Mouse (Mus musculus): ENCODE measurements around the gene Prep. TPM values are rescaled to one million over a fixed set of nuclear protein-coding genes. Genes with fewer than 3 reads are reported as not detected.

The Prep gene
- 19.8 and 21.6 TPM in 2 replicates for polyA plus RNA-seq (2015; fragmentation: Nextera tagmentation; extraction: Ambion mirVana)

DNA sequence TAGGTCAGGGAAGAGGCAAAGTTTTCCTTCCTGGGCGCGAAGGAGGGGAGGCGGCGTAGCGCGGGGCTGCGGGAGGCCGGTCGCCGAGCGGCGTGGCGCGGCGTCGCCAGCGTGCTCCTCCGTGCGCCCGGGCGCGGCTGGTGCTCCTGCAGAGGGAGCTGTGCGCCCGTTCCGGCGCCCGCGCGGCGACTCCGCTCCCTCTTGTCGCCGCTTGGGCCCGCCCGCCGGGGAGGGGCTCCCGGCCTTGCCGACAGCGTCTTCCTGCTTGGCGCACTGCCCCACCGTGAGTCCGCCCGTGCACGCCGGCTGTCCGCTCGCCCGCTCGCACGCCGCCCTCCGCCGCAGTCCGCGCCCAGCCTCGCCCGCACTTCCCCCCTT, at the start of gene Prep:
Gene Prep, plus strand, starts transcription at position 273 of the 378 bp plus-strand sequence.
- Histone ChIP-seq H3K4me3 (peak within 1 kb of the TSS; percentile 99), H3K27ac (peak within 1 kb of the TSS; percentile 85), H3K4me2 (peak within 1 kb of the TSS; percentile 76), H3K27me3 (no peaks in the 10 kb centered on the region), H3K9me3 (no peaks in the 10 kb centered on the region), H3K9ac (peak within 1 kb of the TSS; percentile 91), H3K4me1 (peaks cover 14% of the 10 kb centered on the region; the same call in 1 of the 2 replicates), H3K36me3 (no peaks in the 10 kb centered on the region)
- under 1% methylated on average over 51 of the region's 57 CpGs for WGBS
- ATAC-seq (ENCODE audit: insufficient number of reproducible peaks, low FRiP score, low TSS enrichment, low read depth): peak; percentile 86

DNA sequence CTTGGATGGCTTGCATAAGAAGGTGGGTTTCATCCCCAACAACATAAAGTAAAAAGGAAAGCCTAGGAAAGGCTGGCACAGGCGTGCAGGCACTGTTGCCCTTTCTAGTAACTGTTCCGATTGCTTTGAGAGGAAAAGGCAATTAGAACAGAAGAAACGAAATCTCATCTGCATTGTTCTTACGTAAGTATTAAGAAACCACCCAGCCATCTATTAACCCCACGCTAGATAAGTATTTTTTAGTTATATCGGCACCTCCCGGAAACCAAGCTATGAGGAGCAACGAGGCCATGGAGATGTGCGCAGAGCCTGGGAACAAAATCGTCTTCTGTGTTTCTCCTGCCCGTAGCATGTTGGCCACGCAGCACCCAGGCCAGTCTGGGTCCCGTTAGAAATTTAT, 49.7 kb upstream of the Prep start:
- Histone ChIP-seq H3K4me1 (no peaks in the 10 kb centered on the region), H3K27ac (no peak overlapping the region), H3K9ac (no peak overlapping the region), H3K9me3 (no peaks in the 10 kb centered on the region), H3K4me2 (no peak overlapping the region), H3K27me3 (no peaks in the 10 kb centered on the region), H3K4me3 (no peak overlapping the region), H3K36me3 (no peaks in the 10 kb centered on the region)
- 81% methylated on average over 13 of the region's 13 CpGs for WGBS
- no peak for ATAC-seq (ENCODE audit: insufficient number of reproducible peaks, low FRiP score, low TSS enrichment, low read depth)

DNA sequence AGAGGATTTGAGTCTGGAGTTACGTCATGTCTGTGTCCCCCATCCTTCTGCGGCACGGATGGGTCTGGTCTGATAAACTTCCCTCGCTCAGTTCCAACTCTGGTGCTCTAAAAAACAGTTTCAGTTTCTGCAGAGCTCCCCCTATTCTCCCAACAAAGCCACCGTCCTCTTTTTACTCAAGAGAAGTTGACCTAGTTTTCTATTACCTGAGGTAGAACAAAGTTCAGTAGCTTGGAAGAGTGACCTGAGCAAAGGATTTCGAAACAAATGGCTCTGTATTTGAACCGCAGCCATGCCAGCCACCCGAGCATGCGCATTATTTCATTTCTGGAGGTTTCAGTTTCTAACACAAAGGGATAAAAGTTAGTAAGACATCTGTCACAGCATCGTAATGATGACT, 49.2 kb upstream of the Prep start:
- H3K9me3 ChIP-seq: no peaks in the 10 kb centered on the region
- no peak for ATAC-seq (ENCODE audit: insufficient number of reproducible peaks, low FRiP score, low TSS enrichment, low read depth)
- H3K27me3 ChIP-seq: no peaks in the 10 kb centered on the region
- H3K9ac ChIP-seq: no peak overlapping the region
- no peaks in the 10 kb centered on the region for H3K36me3 ChIP-seq
- H3K27ac ChIP-seq: no peak overlapping the region
- H3K4me2 ChIP-seq: no peak overlapping the region
- H3K4me3 ChIP-seq: no peak overlapping the region
- WGBS: 78% methylated on average over 10 of the region's 10 CpGs
- H3K4me1 ChIP-seq: no peaks in the 10 kb centered on the region

DNA sequence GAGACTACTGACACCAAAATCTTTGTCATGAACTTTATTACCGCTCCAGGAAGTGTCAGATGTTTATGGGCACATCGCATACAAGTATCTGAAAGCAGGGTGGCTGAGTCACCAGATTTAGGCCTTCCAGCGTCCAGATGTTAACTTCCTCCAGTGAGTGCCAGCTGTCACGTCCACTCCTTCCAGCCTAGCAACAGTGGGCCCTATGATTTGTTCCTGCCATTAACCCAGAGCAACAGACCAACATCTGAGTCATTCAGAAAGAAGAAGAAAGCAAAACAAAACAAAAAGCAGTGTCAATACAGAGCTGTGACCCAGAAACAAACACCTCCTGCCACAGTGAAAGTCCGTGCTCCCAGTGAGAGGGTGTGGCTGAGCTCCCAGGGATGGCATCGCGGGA, 47.6 kb upstream of the Prep start:
- ATAC-seq (ENCODE audit: insufficient number of reproducible peaks, low FRiP score, low TSS enrichment, low read depth): no peak
- no peaks in the 10 kb centered on the region for H3K36me3 ChIP-seq

DNA sequence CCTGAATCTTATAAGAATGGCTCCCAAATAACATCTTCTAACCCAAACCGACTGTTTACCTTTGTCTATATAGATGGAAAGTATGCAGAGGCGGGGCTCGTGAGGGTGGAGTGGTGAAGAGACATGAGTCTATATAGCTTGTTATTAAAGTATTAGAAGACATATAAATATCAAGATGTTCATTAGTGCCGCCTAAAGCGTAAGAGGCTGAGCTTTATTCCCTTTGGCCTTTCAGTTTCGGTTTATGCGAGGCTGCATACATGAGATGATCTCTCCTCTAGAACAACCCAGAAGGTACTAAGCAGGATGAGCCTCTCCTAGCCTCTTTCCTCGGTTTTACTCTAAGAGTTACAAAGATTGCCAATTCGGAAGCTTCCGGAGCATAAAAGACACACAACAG, 47.2 kb upstream of the Prep start:
- Histone ChIP-seq H3K9me3 (no peaks in the 10 kb centered on the region), H3K4me3 (no peak overlapping the region), H3K27ac (no peak overlapping the region), H3K4me1 (no peaks in the 10 kb centered on the region), H3K4me2 (no peak overlapping the region), H3K36me3 (no peaks in the 10 kb centered on the region), H3K9ac (no peak overlapping the region), H3K27me3 (no peaks in the 10 kb centered on the region)
- ATAC-seq (ENCODE audit: insufficient number of reproducible peaks, low FRiP score, low TSS enrichment, low read depth): no peak
- 86% methylated on average over 10 of the region's 10 CpGs for WGBS

More for the DNA sequence above, 47.6 kb upstream of the Prep start:
- Histone ChIP-seq H3K4me2 (no peak overlapping the region), H3K27ac (no peak overlapping the region), H3K4me1 (no peaks in the 10 kb centered on the region), H3K9ac (no peak overlapping the region), H3K27me3 (no peaks in the 10 kb centered on the region), H3K4me3 (no peak overlapping the region), H3K9me3 (no peaks in the 10 kb centered on the region)
- 44% methylated on average over 7 of the region's 7 CpGs for WGBS

DNA sequence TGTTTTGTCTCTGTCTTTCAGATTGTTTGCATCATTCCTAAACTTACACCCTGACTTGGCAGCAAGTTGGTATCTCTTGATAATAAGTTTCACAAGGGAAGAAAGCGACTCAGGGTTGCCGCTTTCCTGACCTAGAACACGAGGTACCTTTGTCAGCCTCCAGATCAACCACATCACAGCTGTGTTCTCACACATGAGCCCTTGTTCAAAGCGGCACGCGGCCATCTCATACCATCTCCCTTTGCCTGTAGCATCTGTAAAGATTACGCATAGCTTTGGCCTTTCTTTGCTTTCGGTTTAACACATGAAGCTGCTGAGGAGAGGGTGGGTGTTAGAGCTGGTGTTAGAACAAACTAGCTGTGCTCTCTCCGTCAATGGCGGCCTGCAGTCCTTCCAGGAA, 46.7 kb upstream of the Prep start:
- no peaks in the 10 kb centered on the region for H3K4me1 ChIP-seq
- H3K9ac ChIP-seq: no peak overlapping the region
- no peak overlapping the region for H3K4me2 ChIP-seq
- no peak overlapping the region for H3K4me3 ChIP-seq
- H3K27me3 ChIP-seq: no peaks in the 10 kb centered on the region
- ATAC-seq (ENCODE audit: insufficient number of reproducible peaks, low FRiP score, low TSS enrichment, low read depth): no peak
- no peaks in the 10 kb centered on the region for H3K9me3 ChIP-seq
- no peaks in the 10 kb centered on the region for H3K36me3 ChIP-seq
- WGBS: 83% methylated on average over 10 of the region's 10 CpGs
- H3K27ac ChIP-seq: no peak overlapping the region

DNA sequence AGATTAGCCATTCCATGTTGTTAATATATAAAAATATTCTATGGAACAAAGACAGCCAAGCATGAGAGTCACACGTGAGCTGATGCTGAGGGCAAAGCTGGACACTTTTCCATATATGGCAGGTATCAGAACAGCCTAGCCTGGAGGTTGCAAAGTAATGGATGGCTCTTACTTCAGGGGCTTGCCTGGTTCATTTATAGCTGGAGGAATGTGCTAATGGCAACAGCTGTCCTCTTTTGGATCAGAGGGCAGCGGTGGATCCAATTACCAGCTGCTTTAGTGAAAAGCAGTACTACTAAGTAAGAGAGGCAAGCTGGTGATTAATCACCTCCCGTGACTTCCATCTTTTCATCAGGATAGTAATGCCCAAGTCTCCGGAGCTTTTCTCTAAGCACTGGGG, 41.8 kb upstream of the Prep start:
- no peaks in the 10 kb centered on the region for H3K27me3 ChIP-seq
- no peaks in the 10 kb centered on the region for H3K9me3 ChIP-seq
- no peak overlapping the region for H3K4me3 ChIP-seq
- no peaks in the 10 kb centered on the region for H3K4me1 ChIP-seq
- no peaks in the 10 kb centered on the region for H3K36me3 ChIP-seq
- no peak overlapping the region for H3K4me2 ChIP-seq
- no peak overlapping the region for H3K27ac ChIP-seq
- no peak overlapping the region for H3K9ac ChIP-seq
- ATAC-seq (ENCODE audit: insufficient number of reproducible peaks, low FRiP score, low TSS enrichment, low read depth): no peak
- WGBS: 10% methylated on average over 4 of the region's 4 CpGs

DNA sequence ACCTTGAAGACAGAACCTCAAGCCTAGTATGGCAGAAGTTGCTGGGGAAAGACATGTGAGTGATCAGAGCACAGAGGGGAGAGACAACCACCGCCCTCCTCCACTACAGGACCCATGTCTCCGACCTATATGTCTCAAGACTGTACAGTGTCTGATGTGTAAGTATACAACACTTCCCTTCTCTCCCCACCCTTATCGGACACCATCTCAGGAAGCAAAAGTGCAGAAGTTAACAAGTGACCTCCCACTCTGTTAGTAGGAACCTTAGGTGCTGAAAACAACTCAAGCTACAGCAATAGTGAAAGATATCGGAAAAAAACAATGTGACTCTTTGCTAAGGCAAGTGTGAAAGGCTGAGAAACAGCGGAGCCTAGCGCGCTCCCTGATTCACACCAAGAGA, 40.1 kb upstream of the Prep start:
- H3K27me3 ChIP-seq: no peaks in the 10 kb centered on the region
- no peaks in the 10 kb centered on the region for H3K4me1 ChIP-seq
- WGBS: 92% methylated on average over 7 of the region's 7 CpGs
- H3K9ac ChIP-seq: no peak overlapping the region
- H3K9me3 ChIP-seq: no peaks in the 10 kb centered on the region
- H3K36me3 ChIP-seq: no peaks in the 10 kb centered on the region
- H3K4me2 ChIP-seq: no peak overlapping the region
- no peak overlapping the region for H3K4me3 ChIP-seq
- no peak for ATAC-seq (ENCODE audit: insufficient number of reproducible peaks, low FRiP score, low TSS enrichment, low read depth)
- no peak overlapping the region for H3K27ac ChIP-seq

DNA sequence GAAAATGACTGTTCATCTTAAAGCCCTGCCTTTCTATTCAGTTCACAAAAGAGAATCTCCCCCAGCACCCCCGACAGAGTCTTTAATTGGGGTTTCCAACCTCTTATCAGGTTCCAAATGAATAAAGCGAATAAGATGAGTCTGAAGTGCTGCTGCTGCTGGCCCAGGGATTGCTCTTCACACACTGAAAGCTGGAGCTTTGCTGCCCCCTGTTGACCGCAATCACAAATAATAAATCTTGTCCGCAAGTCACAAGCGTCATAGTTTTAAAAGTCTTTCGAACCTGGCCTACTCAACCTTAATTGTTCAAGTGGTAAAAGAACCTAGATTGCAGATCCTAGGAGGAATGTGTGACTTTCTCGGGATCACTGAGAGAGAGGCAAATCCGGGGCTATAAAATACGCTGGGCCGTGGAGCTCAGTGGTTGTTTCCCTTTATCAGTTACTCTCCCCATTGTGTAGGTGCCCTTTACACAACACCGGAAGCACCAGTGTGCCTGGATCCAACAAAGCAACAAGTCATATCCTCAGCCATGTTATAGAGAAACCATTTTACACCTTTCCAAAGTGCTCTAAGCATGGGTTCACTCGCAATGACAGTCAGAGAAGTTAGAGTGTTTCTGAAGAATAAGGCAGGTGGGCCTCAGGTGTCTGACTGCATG, 21.6 kb upstream of the Prep start:
- Histone ChIP-seq H3K27ac (no peak overlapping the region), H3K27me3 (peaks cover 5% of the 10 kb centered on the region), H3K36me3 (no peaks in the 10 kb centered on the region), H3K4me1 (no peaks in the 10 kb centered on the region), H3K4me2 (no peak overlapping the region), H3K9me3 (no peaks in the 10 kb centered on the region), H3K4me3 (no peak overlapping the region), H3K9ac (no peak overlapping the region)
- no peak for ATAC-seq (ENCODE audit: insufficient number of reproducible peaks, low FRiP score, low TSS enrichment, low read depth)
- WGBS: 28% methylated on average over 12 of the region's 12 CpGs

DNA sequence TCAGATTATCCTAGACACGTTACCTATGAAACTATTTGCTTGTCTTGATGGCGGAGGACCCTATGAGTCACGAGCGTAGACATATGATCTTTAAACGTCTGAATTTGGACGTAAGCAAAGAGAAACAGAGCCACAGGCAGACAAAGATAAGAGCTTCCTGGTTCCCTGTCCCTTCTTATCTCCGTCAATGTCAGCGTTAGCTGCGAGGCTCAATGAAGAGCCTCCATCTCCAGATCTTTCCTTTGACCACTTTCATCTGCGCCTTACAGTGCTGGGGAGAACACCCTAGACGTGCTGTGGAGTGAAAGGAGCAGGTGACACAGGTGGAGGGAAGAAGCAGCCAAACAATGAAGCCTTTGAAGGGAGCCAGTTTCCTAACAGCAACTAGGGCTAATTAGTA, 18.8 kb upstream of the Prep start:
- H3K36me3 ChIP-seq: no peaks in the 10 kb centered on the region
- no peaks in the 10 kb centered on the region for H3K4me1 ChIP-seq
- H3K9me3 ChIP-seq: no peaks in the 10 kb centered on the region
- peaks cover 5% of the 10 kb centered on the region for H3K27me3 ChIP-seq
- no peak overlapping the region for H3K27ac ChIP-seq
- no peak overlapping the region for H3K4me2 ChIP-seq
- 61% methylated on average over 11 of the region's 11 CpGs for WGBS
- H3K9ac ChIP-seq: no peak overlapping the region
- H3K4me3 ChIP-seq: no peak overlapping the region
- ATAC-seq (ENCODE audit: insufficient number of reproducible peaks, low FRiP score, low TSS enrichment, low read depth): no peak

DNA sequence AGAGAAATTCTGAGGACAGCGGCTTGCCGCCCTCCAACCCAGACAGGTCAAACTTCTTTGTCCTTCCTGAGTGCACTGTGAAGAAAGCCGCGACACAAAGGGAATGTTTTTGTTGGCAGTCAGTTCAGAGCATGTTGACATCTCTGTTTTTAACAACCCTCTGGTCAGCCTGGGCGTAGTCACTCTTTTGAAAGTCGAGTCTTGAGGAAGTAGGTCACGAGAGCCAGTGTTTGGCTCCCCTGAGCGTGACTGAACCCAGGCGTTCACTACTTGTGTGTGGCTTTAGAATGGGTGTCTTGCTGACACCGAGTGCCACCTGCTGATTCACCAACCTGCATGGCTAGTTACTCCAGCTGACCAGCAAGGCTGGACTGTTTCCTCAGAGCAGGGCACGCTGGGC, 18.4 kb upstream of the Prep start:
- H3K27ac ChIP-seq: no peak overlapping the region
- peaks cover 5% of the 10 kb centered on the region for H3K27me3 ChIP-seq
- no peaks in the 10 kb centered on the region for H3K9me3 ChIP-seq
- no peak overlapping the region for H3K4me3 ChIP-seq
- H3K36me3 ChIP-seq: no peaks in the 10 kb centered on the region
- H3K4me1 ChIP-seq: no peaks in the 10 kb centered on the region
- no peak overlapping the region for H3K9ac ChIP-seq
- WGBS: 38% methylated on average over 11 of the region's 11 CpGs
- H3K4me2 ChIP-seq: no peak overlapping the region
- ATAC-seq (ENCODE audit: insufficient number of reproducible peaks, low FRiP score, low TSS enrichment, low read depth): no peak

DNA sequence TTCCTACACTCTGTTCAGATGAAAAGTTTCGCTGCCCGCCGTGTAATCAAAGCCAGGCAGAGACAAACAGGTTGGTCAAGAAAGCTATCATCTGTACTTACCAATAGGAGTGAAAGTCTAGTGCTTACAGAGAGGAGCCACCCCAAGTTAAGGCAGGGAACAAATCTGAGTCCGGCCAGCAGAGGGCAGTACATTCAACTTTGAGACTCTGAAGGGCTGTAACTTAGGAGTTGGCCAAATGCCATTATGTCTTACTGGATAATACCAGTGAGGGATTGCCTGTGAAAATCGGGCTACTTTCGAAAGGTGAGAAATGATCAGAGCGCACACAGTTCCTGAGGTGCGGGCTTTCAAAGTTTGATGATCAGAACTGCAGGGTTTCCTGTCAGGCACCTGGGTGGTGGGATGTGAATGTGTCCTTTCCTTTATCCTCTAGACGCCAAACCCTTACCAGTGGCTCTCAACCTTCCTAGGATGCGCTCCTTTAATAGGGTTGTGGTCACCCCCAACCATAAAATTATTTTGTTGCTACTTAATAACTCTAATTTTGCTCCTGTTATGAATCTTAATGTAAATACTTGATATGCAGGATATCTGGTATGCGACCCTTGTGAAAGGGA, 15.8 kb upstream of the Prep start:
- Histone ChIP-seq H3K27me3 (peaks cover 5% of the 10 kb centered on the region), H3K27ac (no peak overlapping the region), H3K4me3 (no peak overlapping the region), H3K9ac (no peak overlapping the region), H3K9me3 (no peaks in the 10 kb centered on the region), H3K4me2 (0 out of 2 replicates have a peak overlapping the region, but pooled peaks have one; percentile 10), H3K36me3 (no peaks in the 10 kb centered on the region), H3K4me1 (no peaks in the 10 kb centered on the region)
- ATAC-seq (ENCODE audit: insufficient number of reproducible peaks, low FRiP score, low TSS enrichment, low read depth): peak; percentile 55; the same call in 1 of the 2 replicates
- 53% methylated on average over 11 of the region's 11 CpGs for WGBS

Data from limb, embryonic 15.5 days (tissue).